In the genomic region with DNA sequence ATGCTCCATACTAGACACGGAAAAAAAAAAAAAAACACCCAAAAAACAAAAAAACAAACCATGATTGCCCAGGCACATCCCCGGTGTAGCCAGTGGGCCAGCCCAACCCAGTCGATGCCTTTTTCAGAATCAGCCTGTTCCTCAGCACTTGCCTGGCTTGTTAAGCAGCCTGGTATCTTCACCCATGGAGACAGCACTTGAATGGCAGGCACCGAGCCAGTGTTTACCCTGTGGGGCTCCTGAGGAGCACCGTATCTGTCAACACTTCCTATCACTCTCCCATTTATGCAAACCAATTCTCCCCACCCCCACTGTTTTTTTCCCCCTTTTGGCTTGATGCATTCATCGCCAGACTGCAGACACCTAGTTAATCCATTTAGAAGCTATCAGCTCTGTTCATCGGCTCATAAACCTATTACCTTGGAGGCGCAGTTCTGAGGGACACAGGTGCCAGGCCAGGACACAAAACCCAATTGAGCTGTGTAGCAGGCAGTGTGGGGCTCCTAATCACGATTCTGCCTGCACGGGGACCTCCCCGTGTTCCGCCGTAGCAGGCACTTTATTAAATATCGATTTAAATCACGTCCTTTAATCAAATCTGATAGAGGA, we compare ENCODE assay signal across 8 mouse cellular contexts.
A peak's percentile ranks its signal among the peaks of the same experiment; 100 is the strongest.
DNase-seq lines count a peak whose midpoint lies in the region; ATAC-seq and TF ChIP-seq lines count a peak whose summit lies in the region.

No protein-coding gene starts in this region.

- H3K4me1 ChIP-seq in hindbrain, embryonic 14.5 days (replicated peaks; ENCODE audit: control insufficient read depth, insufficient read depth, low read length) = peaks cover 15% of the 10 kb centered on the region
- peaks cover 15% of the 10 kb centered on the region for H3K4me1 ChIP-seq in neural tube, embryonic 15.5 days
- no peaks in the 10 kb centered on the region for H3K4me1 ChIP-seq in liver, postnatal 0 days (ENCODE audit: insufficient read depth)

- H3K9me3 ChIP-seq in hindbrain, embryonic 14.5 days (ENCODE audit: control insufficient read depth, low read length) = no peaks in the 10 kb centered on the region
- H3K9me3 ChIP-seq in neural tube, embryonic 15.5 days (replicated peaks) = no peaks in the 10 kb centered on the region
- H3K9me3 ChIP-seq in liver, postnatal 0 days (ENCODE audit: low read length) = no peaks in the 10 kb centered on the region; the same call in 1 of the 2 replicates

- no peak for TF ChIP-seq EP300 in liver, postnatal 0 days (IDR thresholded peaks at IDR 0.05; ENCODE audit: low read depth)

- H3K36me3 ChIP-seq in hindbrain, embryonic 14.5 days (replicated peaks; ENCODE audit: control insufficient read depth, insufficient read depth) = no peaks in the 10 kb centered on the region
- H3K36me3 ChIP-seq in neural tube, embryonic 15.5 days = no peaks in the 10 kb centered on the region
- H3K36me3 ChIP-seq in liver, postnatal 0 days (replicated peaks; ENCODE audit: insufficient read depth, low read length) = no peaks in the 10 kb centered on the region

- H3K9ac ChIP-seq in hindbrain, embryonic 14.5 days = peak overlapping the region; percentile 51
- H3K9ac ChIP-seq in neural tube, embryonic 15.5 days (replicated peaks) = peak overlapping the region; percentile 26
- H3K9ac ChIP-seq in liver, postnatal 0 days (replicated peaks) = no peak overlapping the region

- peak overlapping the region; percentile 54 for H3K4me2 ChIP-seq in hindbrain, embryonic 14.5 days (replicated peaks)
- H3K4me2 ChIP-seq in neural tube, embryonic 15.5 days = peak overlapping the region; percentile 65
- H3K4me2 ChIP-seq in liver, postnatal 0 days (ENCODE audit: low read depth, low read length) = no peak overlapping the region

- ATAC-seq in hindbrain, embryonic 14.5 days (ENCODE audit: low FRiP score) = peak; percentile 73
- ATAC-seq in neural tube, embryonic 15.5 days (ENCODE audit: low FRiP score) = peak; percentile 88
- ATAC-seq in liver, postnatal 0 days = no peak

- no peak for TF ChIP-seq CTCF in liver, postnatal 0 days (IDR thresholded peaks at IDR 0.05; ENCODE audit: low read depth)

- DNase-seq in frontal cortex, postnatal 10 days (ENCODE audit: low spot score in 2 of 2) = peak; percentile 12 to 15
- DNase-seq in frontal cortex, adult 2 months (ENCODE audit: extremely low spot score in 1 of 2, low spot score in 1 of 2) = no peak
- peak; percentile 37 for DNase-seq in right cerebral cortex, postnatal 4 days
- DNase-seq in right cerebral cortex, postnatal 25 days = no peak
- DNase-seq in hindbrain, embryonic 14.5 days (ENCODE audit: low spot score) = peak; percentile 43
- no peak for DNase-seq in thymus, postnatal 4 days
- DNase-seq in liver, postnatal 0 days = no peak

- WGBS in hindbrain, embryonic 14.5 days = 17% methylated on average over 15 of the region's 15 CpGs
- WGBS in neural tube, embryonic 15.5 days = 14% methylated on average over 15 of the region's 15 CpGs
- 23% methylated on average over 15 of the region's 15 CpGs for WGBS in liver, postnatal 0 days (ENCODE audit: insufficient replicate concordance)

- H3K4me3 ChIP-seq in hindbrain, embryonic 14.5 days (replicated peaks; ENCODE audit: low read length) = peak overlapping the region; percentile 26
- H3K4me3 ChIP-seq in neural tube, embryonic 15.5 days (replicated peaks) = peak overlapping the region; percentile 32
- no peak overlapping the region for H3K4me3 ChIP-seq in liver, postnatal 0 days (ENCODE audit: low read depth, low read length)

- H3K27ac ChIP-seq in hindbrain, embryonic 14.5 days = peak overlapping the region; percentile 75
- peak overlapping the region; percentile 58 for H3K27ac ChIP-seq in neural tube, embryonic 15.5 days (replicated peaks)
- H3K27ac ChIP-seq in liver, postnatal 0 days (ENCODE audit: low read depth) = no peak overlapping the region

- no peaks in the 10 kb centered on the region for H3K27me3 ChIP-seq in hindbrain, embryonic 14.5 days (ENCODE audit: control insufficient read depth, insufficient read depth, low read length)
- peaks cover 5% of the 10 kb centered on the region for H3K27me3 ChIP-seq in neural tube, embryonic 15.5 days (replicated peaks)
- H3K27me3 ChIP-seq in liver, postnatal 0 days (ENCODE audit: insufficient read depth, low read length) = peaks cover 14% of the 10 kb centered on the region; the same call in 1 of the 2 replicates

Comparison
In these comparisons a context has a peak if more than half of its experiments do, and no peak if none do; other contexts are left out.
1. DNase-seq: peak in frontal cortex, postnatal 10 days (2 of 2), right cerebral cortex, postnatal 4 days (single experiment) and hindbrain, embryonic 14.5 days (single experiment); none in frontal cortex, adult 2 months (0 of 2), right cerebral cortex, postnatal 25 days (single experiment), thymus, postnatal 4 days (single experiment) and liver, postnatal 0 days (single experiment).